Mouse (Mus musculus) thymus, postnatal 0 days (tissue): ENCODE measurements around the gene Ptpn6. TPM values are rescaled to one million over a fixed set of nuclear protein-coding genes. Genes with fewer than 3 reads are reported as not detected.
"Not testable (repeated sequence)": the region's sequence is repeated elsewhere in the genome, so short reads cannot be mapped to it uniquely, and the experiment has no call there.

Experiments
- DNase-seq: peaks from one replicate; pipeline ENCODE4 v3.0.0-alpha.2; 2015; ENCODE audit warnings: low spot score
- polyA plus RNA-seq: library from polyadenylated mRNA; unstranded; fragments of >200 nt; fragmentation: Nextera tagmentation; extraction: Ambion mirVana; gene quantifications from 2 replicates; pipeline ENCODE4 v1.2.1, GENCODE M21; 2015

The Ptpn6 gene
- polyA plus RNA-seq, 1 experiment from 2014 or later: 157 TPM

GRCm38 (mm10) chr6:124701338-124701737, 37.2 kb downstream of the Ptpn6 start:
- DNase-seq: peak; percentile 43

- DNase-seq: no peak
These were observed 38.4 kb downstream of the Ptpn6 start for GRCm38 (mm10) chr6:124699962-124700610.

- DNase-seq: no peak
These were observed 39.1 kb downstream of the Ptpn6 start for GRCm38 (mm10) chr6:124699366-124699765.

- no peak for DNase-seq
These were observed 39.8 kb downstream of the Ptpn6 start for GRCm38 (mm10) chr6:124698751-124699150.

GRCm38 (mm10) chr6:124696441-124697150, 41.9 kb downstream of the Ptpn6 start:
- DNase-seq: no peak

GRCm38 (mm10) chr6:124694166-124694955, 44.2 kb downstream of the Ptpn6 start:
- peak; percentile 27 for DNase-seq

GRCm38 (mm10) chr6:124693243-124693981, 45.1 kb downstream of the Ptpn6 start:
- DNase-seq: no peak

GRCm38 (mm10) chr6:124690517-124690916, 48.0 kb downstream of the Ptpn6 start:
- DNase-seq: no peak

GRCm38 (mm10) chr6:124689011-124689410, 49.5 kb downstream of the Ptpn6 start:
- DNase-seq: no peak

GRCm38 (mm10) chr6:124688151-124688758, 50.3 kb downstream of the Ptpn6 start:
- peak; percentile 28 for DNase-seq

GRCm38 (mm10) chr6:124686644-124687043, 51.9 kb downstream of the Ptpn6 start:
- DNase-seq: peak; percentile 13

- no peak for DNase-seq
These were observed 52.7 kb downstream of the Ptpn6 start for GRCm38 (mm10) chr6:124685606-124686386.

- no peak for DNase-seq
These were observed 54.7 kb downstream of the Ptpn6 start for GRCm38 (mm10) chr6:124683591-124684417.

GRCm38 (mm10) chr6:124682291-124682690, 56.2 kb downstream of the Ptpn6 start:
- not testable (repeated sequence) for DNase-seq

GRCm38 (mm10) chr6:124679486-124679885, 59.0 kb downstream of the Ptpn6 start:
- no peak for DNase-seq

- no peak for DNase-seq
These were observed 59.7 kb downstream of the Ptpn6 start for GRCm38 (mm10) chr6:124678769-124679168.

GRCm38 (mm10) chr6:124676171-124676570, 62.3 kb downstream of the Ptpn6 start:
- DNase-seq: no peak

GRCm38 (mm10) chr6:124674591-124674990, 63.9 kb downstream of the Ptpn6 start:
- DNase-seq: no peak

GRCm38 (mm10) chr6:124673619-124674018, 64.9 kb downstream of the Ptpn6 start:
- DNase-seq: no peak
